Mouse (Mus musculus): ENCODE measurements at regions not wholly inside any gene's neighbourhood (a gene's known extent, or its start where the extent isn't known, plus 50 kb on each side); places are given as distances from the start of the nearest gene placed in this dataset.

GRCm38 (mm10) chrX:85329474-85330225, 80.2 kb downstream of the Fthl17a start:
- H3K4me3 ChIP-seq (ENCODE audit: insufficient read depth in 1 of 2, low read depth in 2 of 2, low read length in 2 of 2): no peak overlapping the region
- peak in 2 of 3 experiments; percentile 7 to 33 for DNase-seq (ENCODE audit: low read depth in 3 of 3, low spot score in 3 of 3)
- H3K27me3 ChIP-seq (ENCODE audit: control insufficient read depth, insufficient read depth, low read length): no peaks in the 10 kb centered on the region
- H3K36me3 ChIP-seq (replicated peaks; ENCODE audit: control insufficient read depth, insufficient read depth, low read depth): no peaks in the 10 kb centered on the region
- no peaks in the 10 kb centered on the region for H3K9me3 ChIP-seq (ENCODE audit: control insufficient read depth, low read length)
- no peak overlapping the region for H3K27ac ChIP-seq
- H3K4me2 ChIP-seq (ENCODE audit: low read depth): no peak overlapping the region
- 0 out of 4 replicates have a peak, but pooled peaks cover 0 to 2% of the 10 kb centered on the region in 2 experiments for H3K4me1 ChIP-seq (replicated peaks; ENCODE audit: control insufficient read depth in 2 of 2, insufficient read depth in 2 of 2, low read length in 1 of 2)
- TF ChIP-seq CTCF (IDR thresholded peaks at IDR 0.05; ENCODE audit: low read depth) (no peak), EP300 (IDR thresholded peaks at IDR 0.05; ENCODE audit: low read depth) (no peak)
- peak; percentile 78; the same call in 1 of the 2 replicates for ATAC-seq (ENCODE audit: insufficient read depth)
- WGBS (ENCODE audit: insufficient replicate concordance): 53% methylated on average over 6 of the region's 6 CpGs
- no peak overlapping the region for H3K9ac ChIP-seq (replicated peaks)

- no peak for DNase-seq (ENCODE audit: low read depth in 3 of 3, low spot score in 3 of 3)
- Histone ChIP-seq H3K27ac (no peak overlapping the region), H3K36me3 (replicated peaks; ENCODE audit: control insufficient read depth, insufficient read depth, low read depth) (no peaks in the 10 kb centered on the region), H3K9ac (replicated peaks) (no peak overlapping the region), H3K4me1 (replicated peaks; ENCODE audit: control insufficient read depth in 2 of 2, insufficient read depth in 2 of 2, low read length in 1 of 2) (no peaks in the 10 kb centered on the region), H3K27me3 (ENCODE audit: control insufficient read depth, insufficient read depth, low read length) (no peaks in the 10 kb centered on the region), H3K4me3 (ENCODE audit: insufficient read depth in 1 of 2, low read depth in 2 of 2, low read length in 2 of 2) (no peak overlapping the region), H3K4me2 (ENCODE audit: low read depth) (no peak overlapping the region), H3K9me3 (ENCODE audit: control insufficient read depth, low read length) (no peaks in the 10 kb centered on the region)
- ATAC-seq (ENCODE audit: insufficient read depth): no peak
- TF ChIP-seq EP300 (IDR thresholded peaks at IDR 0.05; ENCODE audit: low read depth): no peak
- TF ChIP-seq CTCF (IDR thresholded peaks at IDR 0.05; ENCODE audit: low read depth): no peak
- WGBS (ENCODE audit: insufficient replicate concordance): 56% methylated on average over 3 of the region's 3 CpGs
These were observed 94.0 kb downstream of the Fthl17a start for GRCm38 (mm10) chrX:85343517-85343916.

DNA sequence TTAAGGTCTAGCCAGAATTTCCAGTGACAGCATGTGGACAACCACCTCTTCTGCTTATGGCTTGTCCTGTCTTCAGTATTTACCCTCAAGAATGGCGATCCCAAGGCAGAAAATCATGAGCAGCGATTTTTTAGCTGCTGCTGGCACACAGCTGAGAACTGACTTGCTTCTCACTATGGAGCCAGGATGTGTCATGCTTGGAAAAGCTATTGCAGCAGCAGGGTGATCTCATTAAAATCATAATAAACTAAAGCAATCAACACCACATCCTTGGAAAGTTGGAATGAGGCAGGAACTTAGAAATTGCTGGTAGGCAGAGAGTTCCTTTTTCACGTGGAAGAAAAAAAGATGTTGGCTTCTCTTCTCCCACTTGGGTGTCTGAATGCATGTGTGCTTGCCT, 125.8 kb downstream of the Fthl17a start:
- no peak overlapping the region for H3K4me3 ChIP-seq (ENCODE audit: insufficient read depth in 1 of 2, low read depth in 2 of 2, low read length in 2 of 2)
- no peaks in the 10 kb centered on the region for H3K27me3 ChIP-seq (ENCODE audit: control insufficient read depth, insufficient read depth, low read length)
- ATAC-seq (ENCODE audit: insufficient read depth) (no peak), DNase-seq (ENCODE audit: low read depth in 3 of 3, low spot score in 3 of 3) (no peak)
- WGBS (ENCODE audit: insufficient replicate concordance): 27% methylated on average over 3 of the region's 3 CpGs
- no peaks in the 10 kb centered on the region for H3K36me3 ChIP-seq (replicated peaks; ENCODE audit: control insufficient read depth, insufficient read depth, low read depth)
- H3K9ac ChIP-seq (replicated peaks): no peak overlapping the region
- no peak overlapping the region for H3K4me2 ChIP-seq (ENCODE audit: low read depth)
- no peak overlapping the region for H3K27ac ChIP-seq
- TF ChIP-seq CTCF (IDR thresholded peaks at IDR 0.05; ENCODE audit: low read depth) (no peak), EP300 (IDR thresholded peaks at IDR 0.05; ENCODE audit: low read depth) (no peak)
- no peaks in the 10 kb centered on the region for H3K4me1 ChIP-seq (replicated peaks; ENCODE audit: control insufficient read depth in 2 of 2, insufficient read depth in 2 of 2, low read length in 1 of 2)
- no peaks in the 10 kb centered on the region for H3K9me3 ChIP-seq (ENCODE audit: control insufficient read depth, low read length)

GRCm38 (mm10) chrX:85384452-85384851, 135.0 kb downstream of the Fthl17a start:
- 57% methylated on average over 2 of the region's 2 CpGs for WGBS (ENCODE audit: insufficient replicate concordance)
- Histone ChIP-seq H3K36me3 (replicated peaks; ENCODE audit: control insufficient read depth, insufficient read depth, low read depth) (no peaks in the 10 kb centered on the region), H3K27ac (no peak overlapping the region), H3K4me1 (replicated peaks; ENCODE audit: control insufficient read depth in 2 of 2, insufficient read depth in 2 of 2, low read length in 1 of 2) (no peaks in the 10 kb centered on the region), H3K4me3 (ENCODE audit: insufficient read depth in 1 of 2, low read depth in 2 of 2, low read length in 2 of 2) (no peak overlapping the region), H3K4me2 (ENCODE audit: low read depth) (no peak overlapping the region), H3K27me3 (ENCODE audit: control insufficient read depth, insufficient read depth, low read length) (no peaks in the 10 kb centered on the region), H3K9ac (replicated peaks) (no peak overlapping the region), H3K9me3 (ENCODE audit: control insufficient read depth, low read length) (no peaks in the 10 kb centered on the region)
- no peak for ATAC-seq (ENCODE audit: insufficient read depth)
- TF ChIP-seq CTCF (IDR thresholded peaks at IDR 0.05; ENCODE audit: low read depth): no peak
- no peak for TF ChIP-seq EP300 (IDR thresholded peaks at IDR 0.05; ENCODE audit: low read depth)
- DNase-seq (ENCODE audit: low read depth in 3 of 3, low spot score in 3 of 3): no peak

Measured in liver, embryonic 14.5 days (tissue).